Mouse (Mus musculus) fibroblast of lung, adult 2 months (primary cell): ENCODE results near the gene S1pr1.

Experiments used
- DNase-seq: peaks from one replicate; pipeline ENCODE4 v3.0.0-alpha.2; 2011; ENCODE audit warnings: low read depth

The S1pr1 gene

GRCm38 (mm10) chr3:115711924-115712807, 2.7 kb downstream of the S1pr1 start:
- no peak for DNase-seq

DNA sequence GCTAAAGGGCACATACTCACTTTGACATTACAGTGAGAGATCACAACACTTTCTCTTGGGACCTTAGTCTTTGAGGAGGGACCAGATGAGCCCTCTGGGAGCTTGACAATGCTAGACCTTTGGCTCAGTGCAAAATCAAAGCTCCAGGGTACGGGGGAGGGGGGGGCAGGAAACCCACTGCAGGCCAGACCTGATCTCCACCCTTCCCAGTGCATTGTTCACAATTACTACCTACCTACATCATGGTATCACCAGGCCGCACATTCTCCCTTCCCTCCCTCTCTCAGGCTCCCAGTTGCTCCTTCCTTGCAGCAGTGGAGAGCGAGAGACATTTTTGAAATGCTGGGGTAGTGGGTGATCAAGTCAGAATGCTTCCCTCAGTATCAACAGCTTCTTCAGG, 3.5 kb downstream of the S1pr1 start:
- DNase-seq: no peak

DNA sequence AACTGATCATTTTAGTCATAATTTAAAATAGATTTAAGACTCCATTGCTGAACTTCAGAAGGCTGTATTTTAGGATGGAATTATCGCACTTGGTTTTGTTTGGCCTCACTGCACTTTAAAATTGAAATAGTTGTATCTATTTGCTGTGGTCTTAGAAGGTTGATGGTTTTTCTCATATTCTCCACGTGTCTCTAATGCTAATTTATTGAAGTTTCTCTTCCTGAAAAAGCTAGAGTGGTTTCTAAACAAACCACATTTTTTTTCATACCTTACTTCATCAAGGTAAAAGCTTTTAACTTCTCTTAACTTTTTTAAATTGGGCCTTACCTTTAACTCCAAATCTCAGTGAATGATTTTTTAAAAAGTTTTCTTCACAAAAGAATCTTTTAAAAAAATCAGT, 4.8 kb downstream of the S1pr1 start:
- no peak for DNase-seq

DNA sequence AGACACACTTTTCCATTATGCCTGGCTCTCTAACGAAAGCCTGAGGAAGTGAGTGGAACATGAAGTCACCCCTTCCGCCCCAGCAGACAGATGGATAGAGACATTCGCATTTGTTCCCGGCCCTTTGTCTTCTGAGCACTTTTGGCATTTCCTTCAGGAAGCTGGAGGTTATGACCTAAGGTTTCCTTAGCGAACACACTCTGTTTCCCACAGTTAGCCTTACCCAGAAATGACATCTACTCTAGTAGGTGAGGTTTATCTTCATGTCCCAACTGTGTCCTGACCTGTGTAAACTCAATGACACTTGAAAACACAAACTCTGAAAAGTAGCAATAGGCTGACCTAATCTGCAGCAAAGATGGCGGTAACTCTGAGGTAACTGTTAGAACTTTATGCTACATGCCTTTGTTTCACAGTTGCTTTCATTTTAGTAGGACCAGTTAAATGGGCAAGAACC, 5.7 kb downstream of the S1pr1 start:
- DNase-seq: no peak

GRCm38 (mm10) chr3:115706736-115707135, 8.1 kb downstream of the S1pr1 start:
- DNase-seq: no peak

DNA sequence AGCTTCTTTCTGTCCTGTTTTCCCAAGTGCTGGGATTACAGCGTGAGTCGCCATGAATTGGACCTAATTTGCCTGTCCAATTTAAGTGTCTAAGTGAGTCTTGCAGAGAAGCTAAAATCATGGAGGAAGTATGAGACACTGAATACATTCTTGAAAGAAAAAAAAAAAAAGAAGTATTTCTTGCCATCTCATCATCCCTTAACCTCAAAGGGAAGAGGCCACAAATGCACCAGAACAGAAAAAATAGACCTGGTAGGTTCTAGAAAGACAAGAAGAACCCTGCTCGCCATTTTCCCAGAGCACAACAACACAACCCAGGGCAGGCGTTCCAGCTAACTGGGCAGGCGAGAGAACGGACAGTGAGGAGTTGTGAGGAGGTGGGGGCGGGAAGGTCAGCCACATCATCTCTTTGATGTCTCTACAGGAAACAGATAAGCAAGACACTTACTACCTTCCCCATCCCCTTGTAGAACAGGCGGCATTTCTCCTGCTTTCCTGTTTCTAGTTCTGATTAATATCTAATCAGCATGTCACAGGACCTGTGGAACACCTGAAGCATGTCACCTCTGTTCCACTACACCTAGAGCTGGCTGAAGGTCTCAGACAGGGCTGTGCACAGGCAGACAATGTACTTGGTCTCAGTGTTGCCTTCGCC, 10.5 kb downstream of the S1pr1 start:
- DNase-seq: no peak

- DNase-seq: no peak
Observed at GRCm38 (mm10) chr3:115703720-115704119, 11.2 kb downstream of the S1pr1 start.

- no peak for DNase-seq
Observed at GRCm38 (mm10) chr3:115702089-115702488, 12.8 kb downstream of the S1pr1 start.

GRCm38 (mm10) chr3:115695194-115695891, 19.5 kb downstream of the S1pr1 start:
- DNase-seq: no peak

DNA sequence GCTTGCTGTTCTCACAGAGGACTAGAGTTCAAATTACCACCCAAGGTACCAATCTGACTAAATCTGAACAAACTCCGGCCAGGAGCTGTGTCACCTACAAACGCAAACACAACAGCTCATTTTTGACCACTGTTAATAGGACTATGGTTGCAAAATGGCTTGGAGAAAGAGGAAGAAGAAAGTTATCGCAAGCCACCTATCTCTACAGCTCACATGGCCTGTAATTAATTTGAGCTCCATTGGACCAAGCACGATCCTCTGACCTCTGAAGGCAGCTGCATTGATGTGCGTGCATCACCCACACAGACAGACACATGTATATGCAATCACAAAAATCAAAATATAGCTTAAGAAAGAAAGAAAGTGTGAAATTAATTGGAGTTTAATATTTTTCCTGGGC, 20.7 kb downstream of the S1pr1 start:
- no peak for DNase-seq

DNA sequence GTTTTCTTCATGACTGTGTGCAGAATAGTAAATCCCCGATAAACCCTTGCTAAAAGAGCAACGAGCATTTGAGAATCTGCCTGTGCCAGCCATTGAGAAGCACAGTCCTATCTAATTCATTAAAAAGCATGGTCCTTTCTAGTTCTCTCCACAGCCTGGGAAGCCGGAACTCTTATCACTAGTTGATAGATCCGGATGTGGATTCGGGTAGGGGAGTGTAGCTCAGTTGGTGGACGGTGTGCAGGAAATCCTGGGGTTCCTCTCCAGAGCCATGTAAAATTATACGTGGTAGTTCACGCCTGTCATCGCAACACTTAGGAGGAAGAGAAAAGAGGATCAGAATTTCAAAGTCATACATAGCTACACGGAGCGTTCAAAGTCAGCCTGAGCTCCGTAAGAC, 21.5 kb downstream of the S1pr1 start:
- DNase-seq: no peak

DNA sequence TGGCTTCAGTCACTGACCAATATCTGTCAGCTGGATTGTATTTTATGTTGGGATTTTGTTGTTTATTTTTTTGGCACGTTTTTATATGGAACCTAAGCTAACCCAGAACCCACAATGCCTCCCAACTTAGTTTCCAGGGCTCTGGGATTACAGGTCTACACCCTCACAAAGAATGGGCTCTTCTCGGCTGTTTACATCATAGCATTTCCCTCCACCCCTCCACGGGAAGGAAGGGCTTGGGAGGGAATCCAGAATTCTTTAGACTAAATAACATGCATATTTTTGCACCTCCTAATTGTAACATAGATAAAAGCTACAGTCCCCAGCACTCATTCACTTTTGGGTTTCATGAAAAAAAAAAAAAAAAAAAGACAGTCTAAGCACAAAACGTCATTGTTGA, 22.0 kb downstream of the S1pr1 start:
- DNase-seq: no peak

DNA sequence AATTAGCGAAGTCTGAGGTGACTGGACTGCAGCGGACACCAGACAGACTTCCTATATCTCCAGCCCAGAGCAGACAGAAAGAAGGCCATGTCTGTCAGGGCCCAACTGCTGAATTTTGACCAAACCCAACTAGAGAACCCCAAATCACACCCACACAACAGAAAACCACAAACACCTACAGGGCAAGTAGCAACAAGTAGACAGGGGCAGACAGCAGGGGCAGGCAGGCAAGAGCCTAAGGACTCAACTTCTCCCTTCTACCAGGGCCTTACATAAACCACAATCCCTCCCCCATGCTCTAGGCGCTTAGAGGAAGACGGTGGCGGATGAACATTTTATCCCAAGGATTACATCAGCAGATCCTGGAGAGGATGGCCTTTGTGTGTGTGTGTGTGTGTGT, 22.5 kb downstream of the S1pr1 start:
- no peak for DNase-seq

GRCm38 (mm10) chr3:115689920-115690319, 25.0 kb downstream of the S1pr1 start:
- no peak for DNase-seq

DNA sequence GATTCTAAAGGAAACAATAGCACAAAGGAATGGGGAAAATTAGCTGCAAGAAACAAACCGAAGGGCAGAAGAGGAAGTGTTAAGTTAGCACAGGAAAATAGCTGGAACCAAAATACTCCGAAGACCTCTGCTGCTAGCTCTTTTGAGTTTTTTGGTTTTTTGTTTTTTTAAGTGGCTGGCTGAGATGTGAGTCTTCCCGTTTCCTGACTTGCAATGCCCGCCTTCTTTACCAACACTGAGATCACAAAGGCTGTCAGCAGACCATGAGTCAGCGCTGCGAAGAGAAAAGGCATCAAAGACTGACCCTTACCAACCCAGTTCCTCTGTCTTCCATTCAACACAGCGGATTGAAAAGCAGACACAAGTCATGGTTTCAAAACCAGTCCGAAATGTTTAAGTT, 25.5 kb downstream of the S1pr1 start:
- DNase-seq: peak; percentile 72

GRCm38 (mm10) chr3:115687821-115688220, 27.1 kb downstream of the S1pr1 start:
- no peak for DNase-seq

DNA sequence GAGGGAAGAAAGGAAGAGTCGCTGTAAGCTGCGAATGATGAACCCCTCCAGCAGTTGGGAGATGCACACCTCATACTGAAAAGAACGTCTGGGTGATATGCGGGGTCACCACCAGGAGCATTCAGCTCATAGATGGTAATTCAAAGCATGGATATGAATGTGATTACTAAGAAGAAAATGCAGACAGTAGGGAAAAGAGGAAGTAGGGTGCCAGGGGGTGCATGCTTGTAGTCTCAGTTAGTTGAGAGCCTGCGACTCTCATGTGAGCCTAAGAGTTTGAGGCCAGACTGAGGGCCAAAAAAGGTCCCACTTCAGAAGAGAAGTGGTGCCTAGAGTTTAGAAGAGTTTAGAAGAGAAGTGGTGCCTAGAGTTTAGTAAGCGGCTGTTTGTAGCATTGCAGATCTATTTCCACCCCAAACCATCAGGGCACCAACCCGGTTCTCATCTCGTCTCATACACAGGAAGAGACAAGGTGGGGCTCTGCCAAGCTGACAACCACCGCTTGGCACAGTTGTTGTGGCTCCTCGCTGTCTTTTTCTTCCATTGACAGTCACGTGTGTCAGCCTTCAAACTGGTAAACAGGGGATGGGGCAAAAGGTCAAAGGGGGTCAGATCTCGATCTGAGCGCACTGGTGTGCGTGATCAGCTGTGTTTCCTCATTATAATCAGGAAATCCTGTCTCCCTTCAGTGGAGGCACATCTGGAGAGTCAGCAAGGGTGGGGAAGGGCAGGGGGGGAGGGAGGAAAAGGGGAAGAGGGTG, 32.4 kb downstream of the S1pr1 start:
- no peak for DNase-seq

DNA sequence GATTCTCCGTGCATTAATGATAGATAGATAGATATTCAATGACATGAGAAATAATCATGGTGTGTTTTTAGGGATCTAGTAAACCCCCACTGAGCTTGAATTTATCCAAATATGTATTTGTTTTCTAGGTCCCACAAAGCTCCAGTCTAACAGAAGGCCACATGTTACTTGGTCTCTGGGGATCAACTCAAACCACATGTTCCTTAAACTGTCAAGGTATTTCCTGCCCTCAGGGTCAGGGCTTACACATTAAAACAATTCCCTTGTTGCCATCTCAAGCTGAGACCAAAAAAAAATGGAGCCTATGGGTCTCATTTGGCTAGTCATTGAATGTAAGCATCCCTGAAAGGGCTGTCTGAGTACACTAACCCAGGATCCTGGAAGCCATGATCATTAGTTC, 33.7 kb downstream of the S1pr1 start:
- DNase-seq: no peak

GRCm38 (mm10) chr3:115679022-115679421, 35.9 kb downstream of the S1pr1 start:
- no peak for DNase-seq

DNA sequence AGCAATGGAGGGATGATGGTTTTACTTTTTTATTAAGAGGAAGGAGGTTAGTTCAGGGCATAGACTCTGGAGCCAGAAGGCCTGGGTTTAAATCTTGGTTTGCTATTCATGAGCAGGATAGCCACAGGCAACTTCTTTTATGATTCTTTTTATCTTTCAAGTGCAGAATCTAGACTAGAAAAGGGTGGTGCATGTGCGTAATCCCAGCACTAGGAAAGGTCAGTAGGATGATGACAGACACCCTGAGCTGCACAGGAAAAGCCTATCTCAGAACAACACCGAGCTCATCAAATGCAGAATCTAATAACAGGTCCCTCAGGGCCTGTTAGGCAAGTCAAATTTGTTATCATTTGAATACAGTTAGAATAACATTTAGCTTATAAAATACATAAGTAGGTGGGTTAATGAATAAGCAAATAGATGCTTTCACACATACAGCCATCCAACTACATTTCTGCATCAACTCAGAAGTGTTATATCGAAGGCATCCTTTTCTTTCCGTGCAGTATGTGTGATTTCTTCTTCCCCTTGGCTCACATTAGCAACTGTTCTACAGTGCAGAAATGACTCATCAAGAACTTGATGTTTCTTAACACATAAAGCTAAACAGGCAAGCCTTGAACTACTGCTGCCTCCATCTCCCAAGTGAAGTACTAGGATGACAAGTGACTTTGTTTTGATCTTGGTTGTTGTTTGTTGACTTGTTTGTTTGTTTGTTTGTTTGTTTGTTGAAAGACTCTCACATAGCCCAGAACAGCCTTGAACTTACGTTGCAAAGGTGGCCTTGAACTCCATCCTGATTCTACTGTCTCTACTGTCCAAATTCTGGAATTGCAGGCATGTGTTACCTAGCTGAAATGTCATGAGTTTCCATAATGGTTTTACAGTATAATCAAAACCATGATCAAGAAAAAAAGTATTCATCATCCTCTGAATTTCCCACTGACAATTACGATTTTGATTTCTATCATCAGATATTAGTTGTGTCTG, 39.0 kb downstream of the S1pr1 start:
- no peak for DNase-seq

DNA sequence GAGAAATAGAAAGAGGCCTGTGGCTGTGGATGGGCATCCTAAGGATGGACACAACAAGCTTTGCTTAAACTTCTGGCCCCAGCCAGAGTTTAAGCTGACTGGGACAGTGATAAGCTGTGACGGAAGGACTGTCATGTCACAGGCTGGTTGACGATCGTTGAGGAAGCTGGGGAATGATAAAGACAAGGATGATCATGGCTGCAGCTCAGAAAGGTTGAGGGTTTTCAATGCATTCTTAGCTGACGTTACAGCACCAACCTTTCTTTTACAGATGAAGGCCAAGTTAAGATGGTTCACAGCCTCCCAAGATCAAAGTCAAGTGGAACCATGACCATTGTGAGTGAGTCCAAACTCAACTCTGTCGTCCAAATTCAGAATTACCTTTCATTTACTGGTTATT, 40.2 kb downstream of the S1pr1 start:
- no peak for DNase-seq
